10 mouse cellular contexts compared by ENCODE assay signal in the genomic region with DNA sequence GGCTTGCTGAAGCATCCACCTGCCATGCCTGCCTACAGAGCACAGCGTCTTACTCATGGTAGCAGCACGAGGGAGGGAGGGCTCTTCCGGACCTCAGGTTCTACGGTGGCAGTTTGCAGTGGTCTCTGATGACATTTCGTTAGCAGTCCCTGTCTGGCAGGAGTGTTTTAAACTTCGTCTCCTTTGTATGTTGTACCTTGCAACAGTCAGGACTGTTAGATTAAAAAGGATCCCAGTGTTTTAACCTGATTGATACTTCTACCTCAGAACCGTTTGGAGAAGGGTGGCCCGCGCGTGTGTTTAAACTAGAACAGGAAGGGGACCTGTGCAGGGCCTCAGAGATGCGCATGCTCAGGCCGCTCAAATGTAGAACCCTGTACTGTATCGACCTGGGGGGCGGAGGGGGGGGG. TPM values are rescaled to one million over a fixed set of nuclear protein-coding genes. Genes with fewer than 3 reads are reported as not detected.
DNase-seq lines count a peak whose midpoint lies in the region; ATAC-seq lines count a peak whose summit lies in the region.
"Had no signal": no experiment of that assay in that cellular context is flagged by ENCODE, and none has a peak within 500 bp of the region (broad histone marks: within the 10 kb centered on the region; RNA-seq: fewer than 3 reads in every experiment).

No protein-coding gene starts in this region.

- no peaks in the 10 kb centered on the region for H3K27me3 ChIP-seq in heart, embryonic 10.5 days (ENCODE audit: insufficient read depth, poor library complexity, severe bottlenecking)
- no peaks in the 10 kb centered on the region for H3K27me3 ChIP-seq in kidney, embryonic 16.5 days (ENCODE audit: insufficient read depth, low read length)

- H3K4me2 ChIP-seq in kidney, embryonic 16.5 days (replicated peaks; ENCODE audit: low read depth, low read length), result no peak overlapping the region

- intact Hi-C loops in heart, postnatal 25 days (cut with DNase I), result no loop called here

- WGBS in heart, embryonic 10.5 days, result 74% methylated on average over 14 of the region's 14 CpGs
- 83% methylated on average over 14 of the region's 14 CpGs for WGBS in kidney, embryonic 16.5 days

- no peak overlapping the region for H3K27ac ChIP-seq in heart, embryonic 10.5 days
- H3K27ac ChIP-seq in kidney, embryonic 16.5 days (ENCODE audit: low read length), result no peak overlapping the region
- H3K27ac ChIP-seq: heart, adult 2 months had no signal

- H3K9me3 ChIP-seq in heart, embryonic 10.5 days, result no peaks in the 10 kb centered on the region
- H3K9me3 ChIP-seq in kidney, embryonic 16.5 days (ENCODE audit: low read length), result no peaks in the 10 kb centered on the region

- no peak overlapping the region for H3K9ac ChIP-seq in kidney, embryonic 16.5 days (replicated peaks; ENCODE audit: low read length)

- H3K4me3 ChIP-seq in heart, embryonic 10.5 days, result no peak overlapping the region
- H3K4me3 ChIP-seq in kidney, embryonic 16.5 days (ENCODE audit: low read length), result no peak overlapping the region
- H3K4me3 ChIP-seq: heart, adult 2 months had no signal

- H3K36me3 ChIP-seq in heart, embryonic 10.5 days, result no peaks in the 10 kb centered on the region
- no peaks in the 10 kb centered on the region for H3K36me3 ChIP-seq in kidney, embryonic 16.5 days (ENCODE audit: insufficient read depth, low read length)

- peaks cover 13% of the 10 kb centered on the region for H3K4me1 ChIP-seq in heart, embryonic 10.5 days
- no peaks in the 10 kb centered on the region for H3K4me1 ChIP-seq in kidney, embryonic 16.5 days (ENCODE audit: insufficient read depth, low read length)

- DNase-seq in heart, embryonic 10.5 days (ENCODE audit: low spot score), result peak; percentile 46
- DNase-seq in heart, postnatal 25 days (ENCODE audit: low spot score), result no peak
- peak; percentile 61 for DNase-seq in lung, postnatal 25 days (ENCODE audit: low spot score)
- DNase-seq in thymus, adult 18-20 months, result peak; percentile 62 to 78
- DNase-seq in embryo, embryonic 11 days, result no peak
- DNase-seq in adrenal gland, adult (ENCODE audit: inconsistent age in 2 of 2, low spot score in 1 of 2), result no peak
- DNase-seq: cerebellum, adult 2 months had no signal

- ATAC-seq in erythroblast, adult 5-6 weeks (replicated peaks; ENCODE audit: low FRiP score, poor library complexity, severe bottlenecking), result peak; percentile 50; the same call in 1 of the 2 replicates
- ATAC-seq in kidney, embryonic 16.5 days (ENCODE audit: low FRiP score, low TSS enrichment), result no peak

RNA-seq across cellular contexts. Expression of a gene that starts 47.5 kb away (rescaled TPM):
- 25.5 and 30.8 TPM in 2 replicates for polyA plus RNA-seq in heart, embryonic 10.5 days (2016; fragmentation: Nextera tagmentation; extraction: Ambion mirVana)
- total RNA-seq in heart, postnatal 25 days (2021), result 10 to 100 TPM; 12.9 to 13.0 TPM
- 249 and 278 TPM in 2 replicates for total RNA-seq in erythroblast, adult 5-6 weeks (2015; ENCODE audit: low replicate concordance)
- total RNA-seq in erythroblast, adult 5-6 weeks (2017; ENCODE audit: low replicate concordance), result 130 and 135 TPM in 2 replicates
- polyA plus RNA-seq in kidney, embryonic 16.5 days (2015; fragmentation: Nextera tagmentation; extraction: Ambion mirVana), result 20.6 and 23.4 TPM in 2 replicates

RNA-seq across cellular contexts. Expression of a gene that starts 47.7 kb away (rescaled TPM):
- polyA plus RNA-seq in heart, embryonic 10.5 days (2016; fragmentation: Nextera tagmentation; extraction: Ambion mirVana), result 0.13 TPM in 1 of 2 replicates, not detected in the other
- not detected for total RNA-seq in heart, postnatal 25 days (2021)
- not detected in 2 replicates for total RNA-seq in erythroblast, adult 5-6 weeks (2015; ENCODE audit: low replicate concordance)
- total RNA-seq in erythroblast, adult 5-6 weeks (2017; ENCODE audit: low replicate concordance), result 0.42 TPM in 1 of 2 replicates, not detected in the other
- not detected in 2 replicates for polyA plus RNA-seq in kidney, embryonic 16.5 days (2015; fragmentation: Nextera tagmentation; extraction: Ambion mirVana)
- total RNA-seq: heart, adult 2 months had no signal

Comparison
In these comparisons a context has a peak if more than half of its experiments do, and no peak if none do; other contexts are left out.
1. DNase-seq: peak in heart, embryonic 10.5 days (single experiment), lung, postnatal 25 days (single experiment) and thymus, adult 18-20 months (2 of 2); none in heart, postnatal 25 days (single experiment), embryo, embryonic 11 days (single experiment) and adrenal gland, adult (0 of 2).
2. RNA of a gene that starts 47.5 kb away (total RNA-seq): 130 to 278 TPM in erythroblast, adult 5-6 weeks; 12.9 to 13.0 TPM in heart, postnatal 25 days; every median in the first group is over 4 times any median in the second.